16 mouse cellular contexts compared by ENCODE assay signal in genomic region chr2:44721461-44721860, GRCm38 (mm10).
"Had no signal": no experiment of that assay in that cellular context is flagged by ENCODE, and none has a peak within 500 bp of the region (broad histone marks: within the 10 kb centered on the region; RNA-seq: fewer than 3 reads in every experiment).

No protein-coding gene starts in this region.

- H3K36me3 ChIP-seq: midbrain, embryonic 10.5 days; midbrain, embryonic 12.5 days; midbrain, embryonic 15.5 days; neural tube, embryonic 12.5 days; stomach, embryonic 15.5 days had no signal

- H3K4me3 ChIP-seq: megakaryocyte, embryonic 14.5 days; midbrain, embryonic 10.5 days; midbrain, embryonic 12.5 days; midbrain, embryonic 15.5 days; neural tube, embryonic 12.5 days; stomach, embryonic 15.5 days had no signal

- H3K4me1 ChIP-seq: midbrain, embryonic 10.5 days; midbrain, embryonic 12.5 days; midbrain, embryonic 15.5 days; neural tube, embryonic 12.5 days; stomach, embryonic 15.5 days had no signal

- DNase-seq: lung, adult 18-20 months; lung, embryonic 14.5 days; lung, postnatal 14 days; lung, postnatal 4 days; right cerebral cortex, postnatal 14 days; thymus, adult 2 months; thymus, postnatal 25 days; thymus, postnatal 4 days had no signal

- H3K9ac ChIP-seq: liver, embryonic 14.5 days; lung, embryonic 14.5 days; midbrain, embryonic 12.5 days; midbrain, embryonic 15.5 days; neural tube, embryonic 12.5 days; stomach, embryonic 15.5 days had no signal

- H3K27me3 ChIP-seq: megakaryocyte, embryonic 14.5 days; midbrain, embryonic 12.5 days; midbrain, embryonic 15.5 days; neural tube, embryonic 12.5 days; stomach, embryonic 15.5 days had no signal

- H3K27ac ChIP-seq: liver, embryonic 14.5 days; midbrain, embryonic 10.5 days; midbrain, embryonic 12.5 days; midbrain, embryonic 15.5 days; neural tube, embryonic 12.5 days; stomach, embryonic 15.5 days; stomach, postnatal 0 days had no signal

- ATAC-seq: midbrain, embryonic 15.5 days had no signal

- H3K9me3 ChIP-seq: megakaryocyte, embryonic 14.5 days; midbrain, embryonic 10.5 days; midbrain, embryonic 12.5 days; midbrain, embryonic 15.5 days; neural tube, embryonic 12.5 days; stomach, embryonic 15.5 days had no signal
